Mouse (Mus musculus) brown adipose tissue, adult 24 weeks (tissue): Measurements from ENCODE around the gene Slc34a3. TPM values are rescaled to one million over a fixed set of nuclear protein-coding genes. Genes with fewer than 3 reads are reported as not detected.
A peak's percentile ranks its signal among the peaks of the same experiment; 100 is the strongest.

Experiments used
- H3K27ac ChIP-seq: fragments of 200-500 bp; replicated peaks from 2 replicates; pipeline ENCODE4 v1.5.1; 2012; ENCODE audit warnings: low read depth, mild to moderate bottlenecking, low read length
- H3K4me1 ChIP-seq: fragments of 200-500 bp; 2 replicates; pipeline ENCODE4 v1.6.1; 2012; ENCODE audit warnings: low read length, mixed read lengths; ENCODE audit not compliant: control insufficient read depth, insufficient read depth, insufficient read length
- H3K4me3 ChIP-seq: fragments of 200-500 bp; 2 replicates; pipeline ENCODE4 v1.5.1; 2012; ENCODE audit warnings: low read depth, mild to moderate bottlenecking, low read length, moderate library complexity; ENCODE audit not compliant: insufficient read depth
- polyA plus RNA-seq: library from polyadenylated mRNA; stranded (reverse); fragments of >200 nt; gene quantifications from 2 replicates; pipeline ENCODE4 v1.2.4, GENCODE M21; 2012; ENCODE audit not compliant: missing spikeins, insufficient read depth, insufficient read length

The Slc34a3 gene
- polyA plus RNA-seq, 1 experiment, result not detected

GRCm38 (mm10) chr2:25224766-25225752 lies 9.1 kb downstream of the Slc34a3 start:
- H3K4me3 ChIP-seq, result peak overlapping the region; percentile 76
- peak overlapping the region; percentile 90 for H3K27ac ChIP-seq
- H3K4me1 ChIP-seq, result peaks cover 11% of the 10 kb centered on the region

- Histone ChIP-seq H3K27ac (peak within 1 kb of the TSS; percentile 90), H3K4me1 (peaks cover 11% of the 10 kb centered on the region)
These were observed 9.7 kb downstream of the Slc34a3 start, which contains the start of gene Tubb4b for GRCm38 (mm10) chr2:25224492-25224765. Tubb4b (minus strand) TSS chr2:25224702.

GRCm38 (mm10) chr2:25223681-25224491 lies 10.3 kb downstream of the Slc34a3 start:
- Histone ChIP-seq H3K27ac (peak overlapping the region; percentile 87), H3K4me1 (peaks cover 11% of the 10 kb centered on the region)

More at GRCm38 (mm10) chr2:25224492-25224765, 9.7 kb downstream of the Slc34a3 start, which contains the start of gene Tubb4b:
- H3K4me3 ChIP-seq, result peak within 1 kb of the TSS; percentile 78

GRCm38 (mm10) chr2:25221331-25221772 lies 12.8 kb downstream of the Slc34a3 start:
- Histone ChIP-seq H3K4me3 (no peak overlapping the region), H3K27ac (no peak overlapping the region), H3K4me1 (peaks cover 7% of the 10 kb centered on the region; the same call in 1 of the 2 replicates)

More at GRCm38 (mm10) chr2:25223681-25224491, 10.3 kb downstream of the Slc34a3 start:
- peak overlapping the region; percentile 78 for H3K4me3 ChIP-seq

- Histone ChIP-seq H3K4me3 (no peak within 1 kb of the TSS), H3K27ac (no peak within 1 kb of the TSS), H3K4me1 (peaks cover 2% of the 10 kb centered on the region; the same call in 1 of the 2 replicates)
These were observed 15.7 kb downstream of the Slc34a3 start, which contains the start of gene Fam166a for GRCm38 (mm10) chr2:25218445-25218844. Fam166a (plus strand) TSS chr2:25218745.

GRCm38 (mm10) chr2:25217666-25218065 lies 16.5 kb downstream of the Slc34a3 start:
- Histone ChIP-seq H3K4me1 (peaks cover 2% of the 10 kb centered on the region; the same call in 1 of the 2 replicates), H3K4me3 (no peak overlapping the region), H3K27ac (no peak overlapping the region)

GRCm38 (mm10) chr2:25214444-25214843 lies 19.7 kb downstream of the Slc34a3 start, which contains the start of gene Stpg3:
Stpg3 (minus strand) TSS chr2:25214637.
- Histone ChIP-seq H3K4me3 (no peak within 1 kb of the TSS), H3K27ac (no peak within 1 kb of the TSS), H3K4me1 (peaks cover 10% of the 10 kb centered on the region)

- H3K4me1 ChIP-seq, result peaks cover 10% of the 10 kb centered on the region
- H3K4me3 ChIP-seq, result no peak overlapping the region
- no peak overlapping the region for H3K27ac ChIP-seq
These were observed 20.8 kb downstream of the Slc34a3 start for GRCm38 (mm10) chr2:25213266-25213865.

- peak within 1 kb of the TSS; percentile 83 for H3K27ac ChIP-seq
- peaks cover 10% of the 10 kb centered on the region for H3K4me1 ChIP-seq
- peak within 1 kb of the TSS; percentile 75 for H3K4me3 ChIP-seq
These were observed 23.0 kb downstream of the Slc34a3 start, which contains the start of gene Nelfb for GRCm38 (mm10) chr2:25211121-25211670. Nelfb (minus strand) TSS chr2:25211489.

GRCm38 (mm10) chr2:25210686-25211085 lies 23.5 kb downstream of the Slc34a3 start:
- Histone ChIP-seq H3K4me3 (peak overlapping the region; percentile 75), H3K4me1 (peaks cover 10% of the 10 kb centered on the region), H3K27ac (peak overlapping the region; percentile 83)

GRCm38 (mm10) chr2:25207593-25207992 lies 26.6 kb downstream of the Slc34a3 start:
- Histone ChIP-seq H3K27ac (no peak overlapping the region), H3K4me1 (peaks cover 10% of the 10 kb centered on the region), H3K4me3 (no peak overlapping the region)

- Histone ChIP-seq H3K4me1 (no peaks in the 10 kb centered on the region), H3K4me3 (no peak overlapping the region), H3K27ac (no peak overlapping the region)
These were observed 30.4 kb downstream of the Slc34a3 start for GRCm38 (mm10) chr2:25203631-25204214.

GRCm38 (mm10) chr2:25200631-25201030 lies 33.5 kb downstream of the Slc34a3 start:
- Histone ChIP-seq H3K4me3 (no peak overlapping the region), H3K27ac (no peak overlapping the region), H3K4me1 (peaks cover 15% of the 10 kb centered on the region)

- peak overlapping the region; percentile 85 for H3K27ac ChIP-seq
- peaks cover 22% of the 10 kb centered on the region for H3K4me1 ChIP-seq
- H3K4me3 ChIP-seq, result no peak overlapping the region
These were observed 36.2 kb downstream of the Slc34a3 start for GRCm38 (mm10) chr2:25197946-25198345.
